Mouse (Mus musculus) brain, embryonic 18.5 days (tissue): ENCODE measurements around the gene Epb41l4b.

Experiments used
- DNase-seq: peaks from one replicate; pipeline ENCODE4 v3.0.0-alpha.2; 2012; ENCODE audit warnings: low read depth, low spot score

Epb41l4b gene

GRCm38 (mm10) chr4:57114617-57115592 is 28.3 kb downstream of the Epb41l4b start:
- no peak for DNase-seq

- no peak for DNase-seq
Measured at GRCm38 (mm10) chr4:57113472-57114216, 29.6 kb downstream of the Epb41l4b start.

- DNase-seq: no peak
Measured at GRCm38 (mm10) chr4:57111992-57112540, 31.2 kb downstream of the Epb41l4b start.

- no peak for DNase-seq
Measured at GRCm38 (mm10) chr4:57111411-57111810, 31.8 kb downstream of the Epb41l4b start.

- no peak for DNase-seq
Measured at GRCm38 (mm10) chr4:57109543-57109942, 33.7 kb downstream of the Epb41l4b start.

GRCm38 (mm10) chr4:57105339-57105738 is 37.9 kb downstream of the Epb41l4b start:
- DNase-seq: no peak

GRCm38 (mm10) chr4:57103830-57104229 is 39.4 kb downstream of the Epb41l4b start:
- DNase-seq: no peak

- no peak for DNase-seq
Measured at GRCm38 (mm10) chr4:57101095-57101494, 42.1 kb downstream of the Epb41l4b start.

GRCm38 (mm10) chr4:57097411-57097810 is 45.8 kb downstream of the Epb41l4b start:
- DNase-seq: no peak

GRCm38 (mm10) chr4:57095569-57095968 is 47.7 kb downstream of the Epb41l4b start:
- no peak for DNase-seq

GRCm38 (mm10) chr4:57091363-57091762 is 51.9 kb downstream of the Epb41l4b start:
- DNase-seq: no peak

- no peak for DNase-seq
Measured at GRCm38 (mm10) chr4:57088301-57088700, 54.9 kb downstream of the Epb41l4b start.

GRCm38 (mm10) chr4:57085750-57086400 is 57.4 kb downstream of the Epb41l4b start:
- DNase-seq: no peak

GRCm38 (mm10) chr4:57083653-57084052 is 59.6 kb downstream of the Epb41l4b start:
- no peak for DNase-seq

- DNase-seq: no peak
Measured at GRCm38 (mm10) chr4:57082775-57083428, 60.3 kb downstream of the Epb41l4b start.

- DNase-seq: no peak
Measured at GRCm38 (mm10) chr4:57081463-57081862, 61.8 kb downstream of the Epb41l4b start.

- no peak for DNase-seq
Measured at GRCm38 (mm10) chr4:57073843-57074242, 69.4 kb downstream of the Epb41l4b start.

GRCm38 (mm10) chr4:57073174-57073573 is 70.1 kb downstream of the Epb41l4b start:
- no peak for DNase-seq

- DNase-seq: no peak
Measured at GRCm38 (mm10) chr4:57070640-57071039, 72.6 kb downstream of the Epb41l4b start.

GRCm38 (mm10) chr4:57068397-57068796 is 74.8 kb downstream of the Epb41l4b start:
- DNase-seq: no peak

GRCm38 (mm10) chr4:57067801-57068200 is 75.4 kb downstream of the Epb41l4b start:
- no peak for DNase-seq
